Mouse (Mus musculus): ENCODE measurements at regions not wholly inside any gene's neighbourhood (a gene's known extent, or its start where the extent isn't known, plus 50 kb on each side); places are given as distances from the start of the nearest gene placed in this dataset.

- in situ Hi-C loops (cut with MboI; ENCODE audit: low pct_unique_long_range_greater_than_20kb in 1 of 2, low sequenced_read_pairs in 2 of 2, unreplicated experiment in 1 of 2), result no loop called here
Observed at GRCm38 (mm10) chr10:98508515-98509143, 405.6 kb upstream of the Atp2b1 start.

GRCm38 (mm10) chr10:98514836-98515235 lies 399.4 kb upstream of the Atp2b1 start:
- in situ Hi-C loops (cut with MboI; ENCODE audit: low pct_unique_long_range_greater_than_20kb in 1 of 2, low sequenced_read_pairs in 2 of 2, unreplicated experiment in 1 of 2), result no loop called here

- in situ Hi-C loops (cut with MboI; ENCODE audit: low pct_unique_long_range_greater_than_20kb in 1 of 2, low sequenced_read_pairs in 2 of 2, unreplicated experiment in 1 of 2), result no loop called here
Observed at GRCm38 (mm10) chr10:98517609-98518008, 396.6 kb upstream of the Atp2b1 start.

- in situ Hi-C loops (cut with MboI; ENCODE audit: low pct_unique_long_range_greater_than_20kb in 1 of 2, low sequenced_read_pairs in 2 of 2, unreplicated experiment in 1 of 2), result no loop called here
Observed at GRCm38 (mm10) chr10:98529565-98529964, 384.6 kb upstream of the Atp2b1 start.

- in situ Hi-C loops (cut with MboI; ENCODE audit: low pct_unique_long_range_greater_than_20kb in 1 of 2, low sequenced_read_pairs in 2 of 2, unreplicated experiment in 1 of 2), result no loop called here
Observed at GRCm38 (mm10) chr10:98531425-98531824, 382.8 kb upstream of the Atp2b1 start.

GRCm38 (mm10) chr10:98538706-98539105 lies 375.5 kb upstream of the Atp2b1 start:
- in situ Hi-C loops (cut with MboI; ENCODE audit: low pct_unique_long_range_greater_than_20kb in 1 of 2, low sequenced_read_pairs in 2 of 2, unreplicated experiment in 1 of 2), result no loop called here

- in situ Hi-C loops (cut with MboI; ENCODE audit: low pct_unique_long_range_greater_than_20kb in 1 of 2, low sequenced_read_pairs in 2 of 2, unreplicated experiment in 1 of 2), result no loop called here
Observed at GRCm38 (mm10) chr10:98541062-98541461, 373.1 kb upstream of the Atp2b1 start.

- in situ Hi-C loops (cut with MboI; ENCODE audit: low pct_unique_long_range_greater_than_20kb in 1 of 2, low sequenced_read_pairs in 2 of 2, unreplicated experiment in 1 of 2), result no loop called here
Observed at GRCm38 (mm10) chr10:98542072-98542471, 372.1 kb upstream of the Atp2b1 start.

- in situ Hi-C loops (cut with MboI; ENCODE audit: low pct_unique_long_range_greater_than_20kb in 1 of 2, low sequenced_read_pairs in 2 of 2, unreplicated experiment in 1 of 2), result no loop called here
Observed at GRCm38 (mm10) chr10:98543253-98543997, 370.8 kb upstream of the Atp2b1 start.

- in situ Hi-C loops (cut with MboI; ENCODE audit: low pct_unique_long_range_greater_than_20kb in 1 of 2, low sequenced_read_pairs in 2 of 2, unreplicated experiment in 1 of 2), result no loop called here
Observed at GRCm38 (mm10) chr10:98543998-98544349, 370.2 kb upstream of the Atp2b1 start.

- in situ Hi-C loops (cut with MboI; ENCODE audit: low pct_unique_long_range_greater_than_20kb in 1 of 2, low sequenced_read_pairs in 2 of 2, unreplicated experiment in 1 of 2), result loop anchor here in 1 of 2 experiments (25.0 kb wide), 1 partner anchor 533 kb away; no protein-coding TSS in a partner anchor
Observed at GRCm38 (mm10) chr10:98554575-98554974, 359.6 kb upstream of the Atp2b1 start.

- in situ Hi-C loops (cut with MboI; ENCODE audit: low pct_unique_long_range_greater_than_20kb in 1 of 2, low sequenced_read_pairs in 2 of 2, unreplicated experiment in 1 of 2), result loop anchor here in 1 of 2 experiments (25.0 kb wide), 1 partner anchor 530 kb away; no protein-coding TSS in a partner anchor
Observed at GRCm38 (mm10) chr10:98557470-98558060, 356.6 kb upstream of the Atp2b1 start.

GRCm38 (mm10) chr10:98558560-98558959 lies 355.6 kb upstream of the Atp2b1 start:
- in situ Hi-C loops (cut with MboI; ENCODE audit: low pct_unique_long_range_greater_than_20kb in 1 of 2, low sequenced_read_pairs in 2 of 2, unreplicated experiment in 1 of 2), result loop anchor here in 1 of 2 experiments (25.0 kb wide), 1 partner anchor 529 kb away; no protein-coding TSS in a partner anchor

GRCm38 (mm10) chr10:98562297-98562912 lies 351.8 kb upstream of the Atp2b1 start:
- in situ Hi-C loops (cut with MboI; ENCODE audit: low pct_unique_long_range_greater_than_20kb in 1 of 2, low sequenced_read_pairs in 2 of 2, unreplicated experiment in 1 of 2), result loop anchor here in 1 of 2 experiments (25.0 kb wide), 1 partner anchor 525 kb away; no protein-coding TSS in a partner anchor

- in situ Hi-C loops (cut with MboI; ENCODE audit: low pct_unique_long_range_greater_than_20kb in 1 of 2, low sequenced_read_pairs in 2 of 2, unreplicated experiment in 1 of 2), result loop anchor here in 1 of 2 experiments (25.0 kb wide), 1 partner anchor 514 kb away; no protein-coding TSS in a partner anchor
Observed at GRCm38 (mm10) chr10:98572782-98573536, 341.2 kb upstream of the Atp2b1 start.

- in situ Hi-C loops (cut with MboI; ENCODE audit: low pct_unique_long_range_greater_than_20kb in 1 of 2, low sequenced_read_pairs in 2 of 2, unreplicated experiment in 1 of 2), result no loop called here
Observed at GRCm38 (mm10) chr10:98577040-98577439, 337.2 kb upstream of the Atp2b1 start.

- in situ Hi-C loops (cut with MboI; ENCODE audit: low pct_unique_long_range_greater_than_20kb in 1 of 2, low sequenced_read_pairs in 2 of 2, unreplicated experiment in 1 of 2), result no loop called here
Observed at GRCm38 (mm10) chr10:98584776-98585175, 329.4 kb upstream of the Atp2b1 start.

- in situ Hi-C loops (cut with MboI; ENCODE audit: low pct_unique_long_range_greater_than_20kb in 1 of 2, low sequenced_read_pairs in 2 of 2, unreplicated experiment in 1 of 2), result no loop called here
Observed at GRCm38 (mm10) chr10:98589726-98590125, 324.5 kb upstream of the Atp2b1 start.
